Mouse (Mus musculus): ENCODE data around the gene Nsdhl.

- TF ChIP-seq CTCF (IDR thresholded peaks at IDR 0.05; ENCODE audit: borderline replicate concordance, insufficient read depth, low read length) (no peak), POLR2A (IDR thresholded peaks at IDR 0.05; ENCODE audit: low read depth, low read length) (no peak)
Measured at GRCm38 (mm10) chrX:72961511-72961910, 43.2 kb downstream of the Nsdhl start.
